Mouse (Mus musculus) gastrocnemius, postnatal 10 days (tissue): ENCODE data around the gene Gm4952. TPM values are rescaled to one million over a fixed set of nuclear protein-coding genes. Genes with fewer than 3 reads are reported as not detected.

Experiments used
- DNase-seq: peaks from one replicate; pipeline ENCODE4 v3.0.0; 2021; ENCODE audit warnings: mixed read lengths
- long read RNA-seq, 2 experiments: library from polyadenylated mRNA; stranded (forward); transcript quantifications; one replicate each; pipeline ENCODE4 v2.0.0; 2021
- total RNA-seq, 2 experiments: library from RNA; stranded (reverse); gene quantifications; 2 replicates each; pipeline ENCODE4 v1.2.3; 2021

The Gm4952 gene
- not detected for total RNA-seq
- long read RNA-seq, experiment 1, result 0 reads
- long read RNA-seq, experiment 2, result 0 reads

DNA sequence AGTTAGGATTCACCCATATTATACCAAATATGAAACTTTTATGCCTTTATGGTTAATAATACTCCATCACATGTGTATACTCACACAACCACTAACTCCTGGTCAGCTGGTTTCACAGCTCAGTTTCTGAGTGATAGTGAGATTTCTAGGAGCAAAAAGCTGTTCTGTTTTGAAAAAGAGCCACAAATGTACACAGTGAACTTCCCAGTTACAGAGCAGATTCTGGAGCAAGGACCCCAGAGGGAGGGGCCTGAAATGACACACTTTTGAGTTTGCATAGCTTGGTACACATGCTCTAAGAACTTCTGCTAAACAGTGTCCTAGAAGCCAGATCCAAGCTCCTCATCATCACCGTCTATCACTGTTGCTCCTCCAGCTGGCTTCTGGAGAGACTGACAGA is at the start of gene Gm4952:
Gm4952 (plus strand) TSS at position 301 of the 400 bp plus-strand sequence.
- no peak for DNase-seq

DNA sequence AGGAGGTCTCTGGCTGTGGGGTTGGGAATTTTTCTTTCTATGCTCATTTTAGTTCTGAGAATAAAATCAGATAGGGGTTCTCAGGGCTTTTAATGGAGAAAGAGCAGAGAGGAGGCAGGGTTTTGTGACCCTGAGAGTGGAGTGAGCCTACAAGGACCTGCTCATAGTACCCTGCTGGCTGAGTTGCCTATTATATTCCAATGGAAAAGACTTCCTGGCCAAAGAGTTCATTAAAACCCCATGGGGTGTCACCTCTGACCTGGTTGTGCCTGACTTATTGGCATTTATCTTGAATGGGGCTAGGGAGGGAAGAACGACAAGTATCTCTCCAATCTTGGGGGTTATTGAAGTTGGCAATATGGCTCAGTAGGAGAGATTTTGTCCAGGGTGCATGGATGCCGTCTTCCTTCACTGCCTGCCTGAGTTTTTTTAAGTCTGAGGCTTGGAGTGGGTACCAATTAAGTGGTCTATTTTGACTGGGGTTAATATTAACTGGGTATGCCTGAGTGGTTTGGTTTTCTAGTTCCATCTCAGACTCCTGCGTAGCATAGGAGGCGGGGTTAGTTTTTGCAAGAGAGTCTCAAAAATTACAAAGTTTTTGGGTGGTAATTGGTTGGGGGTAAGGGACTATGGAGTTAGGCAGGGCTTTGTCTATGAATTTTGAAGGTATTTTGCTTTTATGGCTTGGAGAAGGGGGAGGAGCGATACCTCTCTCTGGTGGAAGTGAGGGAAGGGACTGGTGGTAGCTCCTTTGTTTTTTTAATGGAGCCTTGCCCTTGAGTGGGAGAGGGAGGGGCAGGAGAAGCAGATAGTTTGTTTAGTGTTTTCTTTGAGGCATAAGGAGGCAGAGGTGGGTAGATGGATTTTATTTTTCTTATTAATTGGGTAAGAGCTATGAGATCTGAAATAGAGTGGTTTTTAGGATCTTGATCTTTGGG is 49.5 kb upstream of the Gm4952 start:
- no peak for DNase-seq

DNA sequence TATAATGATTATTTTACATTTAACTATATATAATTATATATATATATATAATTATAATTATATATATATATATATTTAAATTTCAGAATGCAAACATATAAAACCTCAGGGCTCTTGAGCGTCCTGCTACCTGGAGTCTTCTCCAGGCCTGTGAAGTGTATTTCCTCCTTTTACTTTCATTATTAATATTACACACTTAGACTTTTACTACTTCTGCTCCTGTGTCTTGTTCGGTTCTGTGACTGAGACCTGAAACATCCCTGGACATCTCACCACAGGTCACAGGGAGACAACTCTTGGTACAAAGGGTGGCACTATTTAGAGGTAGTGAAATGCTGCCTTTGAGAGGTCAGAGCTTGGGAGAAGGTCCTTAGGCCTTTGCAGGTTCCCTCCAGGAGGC is 43.5 kb upstream of the Gm4952 start:
- no peak for DNase-seq

DNA sequence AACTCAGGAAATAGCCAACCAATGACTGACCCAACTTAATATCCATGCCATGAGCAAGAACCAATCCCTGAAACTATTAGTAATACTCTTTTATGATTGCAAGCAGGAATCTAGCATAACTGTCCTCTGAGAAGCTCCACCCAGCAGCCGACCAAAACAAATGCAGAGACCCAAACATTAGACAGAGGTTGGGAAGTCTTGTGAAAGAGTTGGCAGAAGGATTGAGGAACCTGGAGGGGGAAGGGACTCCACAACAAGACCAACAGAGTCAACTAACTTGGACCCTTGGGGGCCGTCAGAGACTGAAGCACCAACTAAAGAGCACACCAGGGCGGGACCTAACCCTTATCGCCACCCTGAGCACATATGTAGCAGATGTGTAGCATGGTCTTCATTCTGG is 41.6 kb upstream of the Gm4952 start:
- no peak for DNase-seq

DNA sequence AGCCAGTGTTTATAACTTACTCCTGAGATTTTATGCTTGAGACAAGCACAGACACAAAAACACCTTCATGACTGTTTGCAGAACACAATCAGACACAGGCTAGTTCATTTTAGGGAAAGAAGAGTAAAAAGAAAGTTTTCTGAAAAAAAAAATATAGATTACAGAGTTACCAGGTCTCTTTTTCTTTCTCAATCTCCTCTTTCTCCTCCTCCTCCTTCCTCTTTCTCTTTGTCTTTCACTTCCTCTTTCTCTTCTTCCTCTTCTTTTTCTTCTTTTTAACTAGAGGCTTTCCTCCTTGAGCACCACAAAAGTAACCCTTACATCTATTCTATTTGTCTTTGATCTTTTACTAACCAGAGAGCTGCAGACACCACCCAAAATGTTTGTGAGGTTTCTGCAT is 35.6 kb upstream of the Gm4952 start:
- no peak for DNase-seq

DNA sequence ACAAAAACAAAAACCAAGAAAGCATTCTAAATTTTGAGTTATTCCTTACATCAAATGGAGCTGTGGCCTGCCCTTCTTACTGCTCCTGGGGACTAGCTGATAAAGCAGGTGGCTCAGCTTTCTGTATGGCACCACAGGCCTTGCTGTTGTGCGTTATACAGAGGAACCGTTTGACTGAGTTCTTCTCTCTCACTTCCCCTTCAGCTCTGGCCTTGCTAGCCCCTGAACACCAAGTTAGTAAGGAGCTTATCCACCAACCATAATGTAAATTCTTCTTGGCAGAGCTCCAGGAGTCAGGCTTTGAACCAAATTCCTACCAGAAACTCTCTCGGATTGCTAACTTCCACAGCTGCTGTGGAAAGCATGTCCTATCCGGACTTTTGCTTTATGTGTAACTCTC is 32.8 kb upstream of the Gm4952 start:
- no peak for DNase-seq

DNA sequence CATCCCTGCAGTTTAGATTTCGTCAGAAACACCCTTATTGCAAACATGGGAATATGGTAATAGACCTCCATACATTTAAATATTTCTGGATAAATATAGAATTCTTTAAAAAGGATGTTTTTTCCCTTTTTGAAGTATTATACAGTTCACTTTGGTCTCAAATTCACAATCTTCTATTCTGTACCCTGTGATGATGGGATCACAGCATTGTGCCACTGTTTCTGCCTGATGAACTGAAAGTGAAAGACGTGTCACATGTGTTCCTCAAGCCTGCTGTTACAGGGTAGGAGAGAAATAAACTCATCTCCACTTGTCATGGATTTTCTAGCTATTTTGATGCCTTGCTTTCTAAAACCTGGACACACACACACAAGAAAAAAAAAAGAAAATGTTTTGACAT is 28.9 kb upstream of the Gm4952 start:
- DNase-seq, result no peak

DNA sequence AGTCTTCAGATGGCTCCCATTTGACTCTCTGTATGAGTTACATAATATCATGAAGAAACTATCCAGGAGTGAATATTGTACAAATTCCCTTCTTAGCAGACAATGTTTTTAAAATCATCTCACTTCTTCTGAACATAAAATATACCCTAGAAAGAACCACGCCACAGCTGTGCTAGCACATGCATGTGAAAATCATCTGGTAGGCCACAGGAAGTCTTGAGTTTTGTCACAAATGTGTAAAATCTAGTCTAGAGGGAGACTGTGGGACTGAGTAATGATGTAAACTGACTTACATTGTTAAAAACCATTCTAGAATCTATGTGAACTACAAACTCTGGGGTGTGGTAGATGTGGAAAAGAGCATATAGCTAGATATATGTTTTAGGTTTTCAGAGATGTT is 28.1 kb upstream of the Gm4952 start:
- no peak for DNase-seq

DNA sequence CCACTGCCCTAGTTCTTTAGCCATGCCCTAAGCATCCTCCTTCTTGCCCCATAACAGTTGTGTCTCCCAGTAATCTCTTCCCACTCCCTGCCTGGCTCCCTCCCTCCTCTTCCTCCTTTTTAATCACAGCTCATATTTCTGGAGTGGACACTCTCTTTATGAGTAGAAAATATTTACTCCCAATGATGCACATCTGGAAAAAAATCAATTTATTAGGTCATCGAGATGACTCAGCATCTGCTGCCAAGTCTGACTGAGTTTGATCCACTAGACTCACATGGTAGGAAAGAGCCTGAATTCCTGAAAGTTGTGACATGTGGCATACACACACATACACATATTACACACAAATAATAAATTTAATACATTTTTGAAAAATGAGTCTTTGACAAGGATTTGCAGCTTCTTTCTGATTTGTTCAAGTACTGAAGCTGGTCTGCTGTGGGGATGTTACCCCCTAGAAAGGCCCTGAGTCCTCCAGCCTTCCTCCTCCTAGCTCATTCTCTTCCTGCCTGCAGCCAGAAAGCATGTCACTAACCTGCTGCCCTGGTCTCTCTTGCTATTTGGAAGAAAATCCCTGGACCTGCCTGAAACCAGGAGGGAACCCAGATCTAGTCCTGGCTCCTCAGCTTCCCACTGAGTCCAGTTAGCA is 27.0 kb upstream of the Gm4952 start:
- no peak for DNase-seq

DNA sequence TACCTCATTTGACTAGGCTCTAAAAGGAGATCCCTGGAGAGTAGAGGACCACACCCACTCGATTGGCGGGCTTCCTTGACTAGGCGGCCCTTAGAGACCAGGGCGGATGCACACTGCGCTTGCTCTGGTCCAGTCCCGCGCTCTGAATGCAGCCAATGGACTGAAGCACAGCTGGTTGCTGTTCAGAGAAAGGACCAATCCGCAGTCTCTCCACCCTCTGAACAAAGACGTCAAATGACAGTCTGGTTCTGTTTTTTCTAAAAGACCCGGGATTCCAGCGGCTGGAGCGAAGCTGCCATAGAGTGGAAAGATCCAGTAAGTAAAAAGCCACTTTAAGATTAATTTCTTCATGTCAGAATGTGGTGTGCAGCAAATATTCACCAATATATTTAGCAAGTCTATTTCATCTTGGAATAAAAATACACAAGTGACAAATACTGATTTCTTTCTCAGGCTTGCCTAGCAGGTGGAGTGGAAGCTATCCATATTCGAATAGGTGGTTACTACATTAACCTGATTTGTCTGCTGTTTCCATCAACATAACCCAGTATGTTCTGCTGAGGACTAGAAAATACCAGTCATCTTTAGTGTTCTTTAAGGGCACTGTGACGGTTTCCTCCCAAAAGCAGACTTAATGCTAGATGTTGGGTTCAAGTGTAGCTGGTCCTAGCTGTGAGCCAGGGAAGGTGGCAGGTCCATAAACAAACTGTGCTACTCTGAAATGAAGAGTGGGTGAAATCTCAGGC is 26.3 kb upstream of the Gm4952 start:
- peak; percentile 79 for DNase-seq

DNA sequence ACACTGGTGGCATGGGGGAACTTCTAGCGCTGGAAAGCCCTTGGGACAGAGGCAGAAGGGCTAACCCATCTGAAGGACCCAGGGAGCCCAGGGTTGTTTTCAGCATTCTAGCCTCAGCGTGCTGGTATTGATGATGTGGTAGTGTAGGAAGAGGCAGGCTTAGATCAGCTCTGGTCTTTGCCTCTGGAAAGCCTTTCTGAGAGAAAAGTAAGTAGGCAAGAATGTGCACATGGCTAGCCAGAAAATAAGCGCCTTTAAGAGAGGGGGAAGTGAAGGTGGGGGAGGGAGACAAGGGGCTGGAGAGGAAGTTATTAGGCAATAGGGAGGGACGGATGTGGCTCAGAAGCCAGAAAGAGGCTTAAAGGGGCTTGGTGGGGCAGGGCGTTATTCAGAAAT is 25.8 kb upstream of the Gm4952 start:
- no peak for DNase-seq

DNA sequence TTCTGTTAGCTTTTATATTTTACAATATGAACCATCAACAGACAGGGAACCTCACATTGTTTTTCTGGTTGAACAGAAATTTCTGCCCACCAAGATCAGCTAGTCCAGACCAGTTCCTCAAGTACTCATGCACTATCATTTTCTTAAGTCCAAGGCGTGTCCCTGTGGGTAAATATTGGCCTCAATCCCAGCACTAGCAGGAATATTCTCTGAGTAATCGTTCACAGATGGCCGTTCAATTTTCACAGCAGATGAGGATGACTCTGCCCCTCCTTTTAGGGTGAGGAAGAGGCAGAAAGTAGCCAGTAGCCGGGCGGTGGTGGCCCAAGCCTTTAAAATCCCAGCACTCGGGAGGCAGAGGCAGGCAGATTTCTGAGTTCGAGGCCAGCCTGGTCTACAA is 24.7 kb upstream of the Gm4952 start:
- DNase-seq, result no peak

DNA sequence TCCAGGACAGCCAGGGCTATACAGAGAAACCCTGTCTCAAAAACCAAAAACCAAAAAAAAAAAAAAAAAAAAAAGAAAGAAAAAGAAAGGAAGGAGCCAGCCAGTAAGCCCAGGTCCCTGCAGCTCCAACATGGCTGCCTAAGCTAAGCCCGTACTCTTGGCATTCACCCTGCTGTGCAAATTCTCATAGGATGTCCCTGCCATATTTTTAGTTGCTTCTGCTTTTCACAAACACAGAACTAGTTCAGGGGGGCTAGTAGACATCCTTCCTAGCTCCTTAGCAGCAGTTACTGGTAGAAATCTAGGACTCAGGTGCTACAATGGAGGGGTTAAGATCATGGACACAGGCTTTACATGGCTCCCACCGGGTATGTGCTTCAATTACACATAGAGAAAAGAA is 24.3 kb upstream of the Gm4952 start:
- no peak for DNase-seq

DNA sequence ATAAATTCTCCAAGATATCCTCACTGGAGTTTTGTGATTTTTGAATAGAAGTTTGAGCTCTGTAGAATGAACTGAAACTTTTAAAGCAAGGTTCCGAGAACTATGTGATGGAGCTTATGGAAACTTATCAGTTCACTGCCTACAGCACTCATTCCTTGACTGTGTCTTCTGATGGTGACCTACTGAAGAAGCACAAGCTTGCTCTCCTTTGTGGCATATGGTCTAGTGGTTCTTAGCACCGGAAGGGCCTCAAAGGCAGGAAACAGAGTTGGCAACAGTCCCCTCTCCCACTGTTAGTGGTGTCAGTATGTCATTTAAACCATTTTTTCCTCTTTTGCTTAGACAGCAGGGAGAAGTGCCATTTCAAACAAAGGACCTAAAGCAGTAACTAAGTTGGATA is 23.1 kb upstream of the Gm4952 start:
- DNase-seq, result no peak

DNA sequence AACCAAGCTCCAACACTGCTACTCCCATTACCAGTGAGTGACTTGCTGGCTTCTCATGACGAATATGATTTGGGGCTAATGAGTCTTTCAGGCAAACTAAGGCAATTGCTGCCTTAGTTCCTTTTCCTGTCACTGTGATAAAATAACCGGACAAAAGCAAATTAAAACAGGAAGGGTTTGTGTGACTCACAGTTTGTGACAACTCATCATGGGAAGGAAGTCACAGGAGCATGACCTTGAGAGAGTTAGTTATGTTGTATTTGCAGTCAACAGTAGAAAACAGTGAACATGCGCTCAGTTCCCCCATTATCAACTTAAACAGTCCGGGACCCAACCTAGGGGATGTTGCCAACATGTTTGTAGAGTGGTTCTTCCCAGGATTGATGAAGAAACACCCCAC is 14.5 kb upstream of the Gm4952 start:
- DNase-seq, result no peak

DNA sequence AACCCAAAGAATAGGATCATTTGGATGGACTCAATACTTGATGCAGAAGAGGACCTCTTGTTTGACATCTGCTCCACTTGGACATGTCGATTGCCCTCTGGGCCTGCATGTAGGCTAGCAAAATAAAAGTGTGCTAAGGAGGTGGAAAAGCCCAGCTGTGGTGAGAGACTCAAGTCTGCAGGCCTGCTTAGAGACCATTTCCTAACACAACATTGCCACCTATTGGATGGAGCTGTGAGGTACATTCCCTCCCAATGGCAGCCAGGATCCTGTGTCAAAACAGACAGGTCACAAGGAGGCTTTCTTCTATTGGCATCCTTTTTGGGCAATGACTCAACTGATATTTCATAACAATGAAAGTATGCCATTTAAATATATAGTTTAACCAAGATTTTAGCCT is 7.9 kb upstream of the Gm4952 start:
- DNase-seq, result peak; percentile 42

DNA sequence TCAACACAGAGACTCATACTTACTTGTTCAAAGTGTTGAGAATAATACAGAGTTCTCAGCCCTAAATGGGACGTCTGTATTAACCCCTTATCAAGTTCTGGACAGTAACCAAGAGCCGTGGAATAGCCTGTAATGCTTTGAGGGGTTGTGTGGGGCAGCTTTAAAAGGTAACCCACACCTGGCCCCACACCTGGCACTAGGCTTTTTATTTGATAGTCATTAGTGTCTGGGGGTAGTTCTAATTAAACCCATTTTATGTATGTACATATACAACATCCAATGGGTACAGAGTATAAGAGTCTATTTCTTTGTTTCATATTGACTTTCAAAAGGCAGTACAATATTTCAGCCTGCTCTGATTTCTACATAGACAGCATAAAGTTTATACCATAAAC is 4.6 kb upstream of the Gm4952 start:
- DNase-seq, result no peak

DNA sequence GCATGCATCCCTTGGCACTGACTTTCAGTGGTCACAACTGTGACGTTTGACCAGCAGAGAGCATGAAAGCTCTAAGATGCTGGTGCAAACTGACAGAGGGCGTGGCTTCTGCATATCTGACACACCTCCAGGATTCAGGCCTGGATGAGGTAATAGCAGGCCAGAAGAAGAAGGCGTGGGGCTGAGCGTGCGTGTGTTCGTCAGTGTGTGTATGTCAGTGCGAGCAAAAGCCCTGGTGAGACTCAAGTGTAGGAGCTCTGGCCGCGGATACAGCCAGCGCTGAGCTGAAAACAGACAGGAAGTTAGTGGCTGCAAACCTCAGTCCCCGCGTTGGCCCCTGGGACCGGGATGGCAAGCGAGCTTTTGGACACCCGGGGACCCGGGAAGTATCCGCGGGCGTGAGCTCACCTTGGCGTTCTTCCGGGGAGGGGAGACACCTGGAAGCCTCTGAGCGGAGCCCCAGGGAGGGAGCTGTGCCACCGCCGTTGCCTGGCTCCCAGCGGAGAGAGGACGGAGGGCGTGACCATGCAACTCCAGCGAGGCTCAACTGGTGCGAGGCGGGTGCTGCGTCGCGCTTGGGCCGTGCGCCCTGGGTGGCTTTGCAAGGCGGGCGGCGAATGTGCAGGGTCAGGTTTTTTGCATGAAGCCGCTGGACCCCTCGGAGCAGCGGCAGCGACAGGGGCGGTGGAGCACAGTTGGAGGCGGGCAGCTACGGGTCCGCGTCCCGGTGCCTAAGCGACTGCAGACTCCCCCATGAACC is 4.1 kb upstream of the Gm4952 start:
- DNase-seq, result peak; percentile 48

DNA sequence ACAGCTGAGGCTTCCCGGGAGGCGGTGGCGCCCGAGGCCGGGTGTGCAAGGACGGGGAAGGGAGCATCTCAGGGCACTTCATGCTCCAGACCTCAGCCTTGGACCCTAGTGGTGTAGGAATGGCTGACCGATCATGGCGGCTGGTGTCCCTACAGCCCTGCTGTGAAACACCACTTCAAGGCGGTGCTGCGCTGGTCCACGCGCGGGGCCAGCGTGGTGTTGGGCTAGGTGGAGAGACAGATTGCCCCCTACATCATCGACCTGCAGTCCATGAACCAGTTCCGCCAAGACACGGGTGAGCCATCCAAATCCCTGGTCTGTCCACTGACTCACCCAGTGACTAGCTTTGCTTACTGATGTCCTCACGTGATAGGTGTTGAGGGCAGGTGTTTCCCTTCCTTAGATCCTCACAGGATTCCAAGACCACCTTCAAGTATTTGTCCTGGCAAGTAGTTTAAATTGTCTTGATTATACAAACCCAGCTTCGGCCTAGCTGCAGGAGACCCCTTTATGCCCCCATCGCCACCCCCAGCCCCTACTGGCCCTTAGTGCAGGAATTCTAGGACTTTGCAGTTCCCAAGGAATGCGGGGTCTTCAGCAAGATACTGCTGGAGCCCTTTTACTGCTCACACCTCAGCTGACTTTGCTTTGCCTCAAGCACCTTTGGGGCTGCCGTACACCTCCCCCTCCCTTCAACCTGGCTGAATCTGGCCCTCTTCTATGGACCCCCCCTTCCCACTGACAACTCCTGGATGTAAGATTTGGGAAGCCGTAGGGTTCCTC is 3.3 kb upstream of the Gm4952 start:
- DNase-seq, result no peak

DNA sequence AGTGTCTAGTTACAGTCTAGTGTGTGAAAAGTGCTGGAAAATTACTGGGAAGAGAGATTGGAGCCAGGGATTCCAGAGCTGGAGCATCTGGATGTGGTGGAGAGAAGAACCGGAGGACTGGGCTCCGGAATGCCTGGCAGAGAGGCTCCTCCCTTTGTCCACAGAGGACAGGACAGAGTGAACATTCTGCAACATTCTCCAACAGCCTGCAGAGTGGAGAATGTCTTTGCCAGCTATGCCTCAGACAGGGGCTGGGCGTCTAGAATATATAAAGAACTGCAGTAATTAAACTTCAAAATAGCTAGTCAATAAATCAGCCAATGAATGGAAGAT is 2.7 kb upstream of the Gm4952 start:
- DNase-seq, result no peak

DNA sequence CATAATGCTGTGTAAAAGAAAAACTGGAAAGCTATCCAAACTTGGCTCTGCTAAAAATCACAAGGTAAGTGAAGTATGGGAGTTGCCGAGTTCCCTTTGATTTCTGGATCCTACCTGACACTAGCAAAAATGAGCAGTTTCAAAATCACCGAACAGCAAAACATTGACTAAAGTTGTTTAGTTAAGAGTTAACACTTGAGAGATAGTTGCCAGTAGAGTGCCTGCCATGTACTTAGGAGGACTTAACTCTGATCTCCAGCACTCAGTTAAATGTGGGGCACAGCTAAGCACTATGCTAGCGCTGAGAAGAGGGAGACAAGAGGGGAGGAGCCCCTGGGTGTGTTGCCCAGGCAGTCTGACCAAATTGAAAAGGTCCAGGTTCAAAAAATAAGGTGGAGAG is 1.1 kb upstream of the Gm4952 start:
- DNase-seq, result no peak
